Comparison of ENCODE assay signal across 8 mouse cellular contexts in genomic region chr16:95093753-95094152, GRCm38 (mm10).
DNase-seq lines count a peak whose midpoint lies in the region; ATAC-seq and TF ChIP-seq lines count a peak whose summit lies in the region.

No protein-coding gene starts in this region.

- no peak for ATAC-seq in heart, embryonic 12.5 days (ENCODE audit: insufficient number of reproducible peaks, low FRiP score)

- TF ChIP-seq CTCF in C2C12 (IDR thresholded peaks at IDR 0.05; ENCODE audit: control insufficient read depth, insufficient read depth, insufficient read length): no peak
- no peak for TF ChIP-seq CTCF in kidney, adult 2 months (conservative IDR thresholded peaks at IDR 0.05; ENCODE audit: insufficient read depth, insufficient read length, low read depth, low read length)

- H3K9me3 ChIP-seq in heart, embryonic 12.5 days (replicated peaks): no peaks in the 10 kb centered on the region

- H3K27ac ChIP-seq in heart, embryonic 12.5 days (ENCODE audit: poor library complexity, severe bottlenecking): no peak overlapping the region
- no peak overlapping the region for H3K27ac ChIP-seq in kidney, adult 2 months (ENCODE audit: insufficient read depth, low read depth, low read length)

- no peak for TF ChIP-seq POLR2A in kidney, adult 2 months (IDR thresholded peaks at IDR 0.05; ENCODE audit: low read depth, low read length)

- no peak overlapping the region for H3K4me3 ChIP-seq in heart, embryonic 12.5 days
- H3K4me3 ChIP-seq in C2C12 (ENCODE audit: insufficient read depth, poor library complexity, severe bottlenecking): no peak overlapping the region
- H3K4me3 ChIP-seq in kidney, adult 2 months (ENCODE audit: insufficient read depth, low read depth, low read length): no peak overlapping the region

- H3K27me3 ChIP-seq in heart, embryonic 12.5 days (replicated peaks): no peaks in the 10 kb centered on the region
- no peaks in the 10 kb centered on the region for H3K27me3 ChIP-seq in C2C12 (ENCODE audit: control insufficient read depth, insufficient read depth, insufficient read length)
- H3K27me3 ChIP-seq in kidney, adult 2 months (replicated peaks; ENCODE audit: control insufficient read depth, insufficient read depth, low read length): no peaks in the 10 kb centered on the region

- H3K79me3 ChIP-seq in C2C12 (ENCODE audit: low read depth): no peaks in the 10 kb centered on the region

- H3K36me3 ChIP-seq in heart, embryonic 12.5 days: no peaks in the 10 kb centered on the region
- H3K36me3 ChIP-seq in C2C12 (ENCODE audit: control insufficient read depth, insufficient read depth): no peaks in the 10 kb centered on the region
- H3K36me3 ChIP-seq in kidney, adult 2 months (ENCODE audit: control insufficient read depth, insufficient read depth, low read length): no peaks in the 10 kb centered on the region

- H3K4me2 ChIP-seq in heart, embryonic 12.5 days: no peak overlapping the region

- H3ac ChIP-seq in C2C12 (ENCODE audit: control insufficient read depth, insufficient read length, low read depth): no peak overlapping the region

- DNase-seq in heart, adult 11 months: peak; percentile 65
- DNase-seq in embryo, embryonic 10 days (ENCODE audit: low spot score): peak; percentile 89
- peak; percentile 7 for DNase-seq in kidney, adult 2 months
- peak; percentile 82 for DNase-seq in mesoderm, embryonic 11.5 days (ENCODE audit: low read depth, low spot score)
- no peak for DNase-seq in spleen, adult 12 weeks (ENCODE audit: low spot score)
- no peak for DNase-seq in thymus, postnatal 36 days

- WGBS in heart, embryonic 12.5 days: 26% methylated on average over 10 of the region's 10 CpGs
- 24% methylated on average over 10 of the region's 10 CpGs for WGBS in kidney, adult 2 months

- H3K79me2 ChIP-seq in C2C12 (ENCODE audit: control insufficient read depth, insufficient read depth): no peaks in the 10 kb centered on the region

- no peak overlapping the region for H3K9ac ChIP-seq in heart, embryonic 12.5 days

- no peaks in the 10 kb centered on the region for H3K4me1 ChIP-seq in heart, embryonic 12.5 days (replicated peaks)
- H3K4me1 ChIP-seq in kidney, adult 2 months (ENCODE audit: control insufficient read depth, insufficient read depth, low read length): no peaks in the 10 kb centered on the region

TF ChIP-seq in C2C12, 6 proteins besides CTCF, POLR2A, EP300 and RAD21:
- TF ChIP-seq FOSL1 (IDR thresholded peaks at IDR 0.05; ENCODE audit: insufficient read depth, low read length, poor library complexity, severe bottlenecking) (no peak), MAX (IDR thresholded peaks at IDR 0.05) (peak; percentile 78), MYOD1 (IDR thresholded peaks at IDR 0.05; ENCODE audit: control insufficient read depth, insufficient read length, low read depth) (peak; percentile 28)

Comparison
In these comparisons a context has a peak if more than half of its experiments do, and no peak if none do; other contexts are left out.
1. DNase-seq: peak in heart, adult 11 months (single experiment), embryo, embryonic 10 days (single experiment), kidney, adult 2 months (single experiment) and mesoderm, embryonic 11.5 days (single experiment); none in spleen, adult 12 weeks (single experiment) and thymus, postnatal 36 days (0 of 2).